Mouse (Mus musculus): Measurements from ENCODE around the gene Nudt8.

- no peak for TF ChIP-seq MAFK (IDR thresholded peaks at IDR 0.05; ENCODE audit: insufficient replicate concordance, low read length)
- no peak for TF ChIP-seq PAX5 (IDR thresholded peaks at IDR 0.05; ENCODE audit: low read length)
- TF ChIP-seq SIN3A (IDR thresholded peaks at IDR 0.05; ENCODE audit: low read length): no peak
- no peak for TF ChIP-seq CTCF (conservative IDR thresholded peaks at IDR 0.05 in 1 of 2, IDR thresholded peaks at IDR 0.05 in 1 of 2; ENCODE audit: low read depth in 2 of 2, low read length in 2 of 2)
- no peak for TF ChIP-seq GABPA (IDR thresholded peaks at IDR 0.05; ENCODE audit: insufficient replicate concordance, low read depth, low read length)
- TF ChIP-seq EP300 (IDR thresholded peaks at IDR 0.05; ENCODE audit: low read length): no peak
- TF ChIP-seq USF1 (IDR thresholded peaks at IDR 0.05; ENCODE audit: low read depth, low read length): no peak
These were observed 41.4 kb upstream of the Nudt8 start for GRCm38 (mm10) chr19:3959030-3959429.

Data from CH12.LX (cell line).